Mouse (Mus musculus): ENCODE data around the gene C530008M17Rik.

The C530008M17Rik gene

DNA sequence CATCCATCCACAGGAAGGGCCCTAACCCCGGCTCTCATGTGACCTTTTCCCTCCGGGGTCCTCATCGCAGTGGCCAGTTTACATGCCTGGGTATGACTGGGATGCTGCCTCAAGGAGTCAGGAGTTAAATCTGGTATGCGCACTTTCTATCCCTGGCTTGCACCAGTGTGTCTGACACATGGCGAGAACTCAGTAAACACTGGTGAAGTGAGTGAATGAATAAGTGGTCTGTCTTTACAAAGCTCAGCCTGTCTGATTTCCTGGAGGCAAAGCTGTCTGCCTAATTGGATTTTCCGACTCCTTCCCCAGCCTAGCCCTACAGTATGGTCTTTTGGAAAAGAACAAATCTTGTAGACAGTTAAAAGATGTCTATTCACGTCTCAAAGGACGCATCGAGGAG, 45.8 kb downstream of the C530008M17Rik start:
- DNase-seq (ENCODE audit: low read depth, low spot score), result no peak

DNA sequence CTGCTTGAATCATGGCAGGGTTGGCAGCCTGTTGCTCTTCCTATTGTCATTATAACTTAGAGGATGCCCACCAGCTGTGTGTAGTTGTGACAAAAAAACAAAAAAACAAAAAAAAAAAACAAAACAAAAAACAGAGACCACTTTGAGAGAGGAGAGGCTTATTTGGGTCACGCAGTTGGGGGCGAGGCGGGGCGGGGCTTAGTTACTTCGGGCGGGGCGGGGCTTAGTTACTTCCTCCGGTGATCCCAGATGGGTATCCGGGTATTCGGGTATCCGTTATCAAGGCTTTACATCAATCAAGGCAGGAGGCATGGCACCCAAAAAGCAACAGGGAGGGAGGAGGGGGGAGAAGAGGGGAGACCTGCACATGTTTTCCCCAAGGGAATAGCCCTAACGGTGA, 46.3 kb downstream of the C530008M17Rik start:
- peak; percentile 31 for DNase-seq (ENCODE audit: low read depth, low spot score)

- DNase-seq (ENCODE audit: low read depth, low spot score), result no peak
Measured at GRCm38 (mm10) chr5:76705307-76706173, 49.2 kb downstream of the C530008M17Rik start.

DNA sequence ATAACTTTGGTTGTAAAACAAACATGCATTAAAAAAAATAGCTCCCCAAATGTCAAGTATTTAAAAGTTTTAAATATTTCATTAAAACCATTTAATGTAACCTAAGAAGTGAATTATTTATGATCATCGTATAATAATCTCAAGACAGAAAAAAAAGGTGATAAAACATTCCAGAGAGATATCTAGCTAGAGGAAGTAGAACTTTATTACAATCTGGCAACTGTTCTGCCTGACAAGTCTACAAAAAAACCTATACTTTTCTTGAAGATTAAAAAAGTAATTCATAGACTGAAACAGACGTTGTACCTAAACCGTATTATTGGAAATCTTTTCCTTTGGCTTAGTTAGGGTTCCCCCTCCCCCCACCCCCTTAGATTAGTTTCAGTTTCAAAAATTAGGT, 50.8 kb downstream of the C530008M17Rik start:
- no peak for DNase-seq (ENCODE audit: low read depth, low spot score)

DNA sequence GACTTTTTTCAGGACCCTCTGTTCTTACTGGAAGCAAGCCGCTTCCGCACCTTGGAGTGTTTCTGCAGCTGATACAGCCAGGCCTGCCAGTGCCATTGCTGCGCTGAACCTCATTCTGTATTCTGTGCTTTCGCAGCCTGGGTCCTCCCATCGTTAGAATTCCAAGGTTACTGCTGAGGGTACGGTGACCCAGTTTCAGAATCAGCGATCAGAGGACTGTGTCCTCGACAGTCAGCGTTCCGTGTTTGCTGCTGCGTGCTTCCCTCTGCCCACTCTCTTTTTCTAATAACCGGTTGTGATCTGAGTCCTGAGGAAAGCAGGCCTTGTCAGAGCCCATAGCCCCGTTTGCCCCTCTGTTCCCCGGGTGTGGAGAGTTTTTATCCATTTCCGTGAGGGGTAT, 51.7 kb downstream of the C530008M17Rik start:
- no peak for DNase-seq (ENCODE audit: low read depth, low spot score)

DNA sequence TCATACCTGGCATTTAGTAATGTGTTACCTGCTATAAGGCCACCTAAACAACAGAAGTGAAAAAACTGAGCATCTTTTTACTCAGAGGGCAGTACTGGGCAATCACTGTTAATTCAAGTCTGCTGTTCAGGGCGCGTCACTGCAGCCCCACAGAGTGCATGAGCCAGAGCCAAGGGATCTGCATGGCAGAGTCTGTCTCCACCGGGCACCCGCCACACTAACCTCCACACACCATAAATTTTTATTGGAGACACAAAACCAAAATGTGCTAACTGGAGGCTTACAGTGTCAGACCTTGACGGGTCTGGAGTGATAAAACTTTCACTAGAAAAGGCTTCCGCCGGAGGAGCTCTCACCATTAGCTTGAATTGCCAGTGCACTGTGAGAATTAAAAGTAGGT, 57.4 kb downstream of the C530008M17Rik start:
- no peak for DNase-seq (ENCODE audit: low read depth, low spot score)

- DNase-seq (ENCODE audit: low read depth, low spot score), result no peak
Measured at GRCm38 (mm10) chr5:76719954-76720353, 63.6 kb downstream of the C530008M17Rik start.

DNA sequence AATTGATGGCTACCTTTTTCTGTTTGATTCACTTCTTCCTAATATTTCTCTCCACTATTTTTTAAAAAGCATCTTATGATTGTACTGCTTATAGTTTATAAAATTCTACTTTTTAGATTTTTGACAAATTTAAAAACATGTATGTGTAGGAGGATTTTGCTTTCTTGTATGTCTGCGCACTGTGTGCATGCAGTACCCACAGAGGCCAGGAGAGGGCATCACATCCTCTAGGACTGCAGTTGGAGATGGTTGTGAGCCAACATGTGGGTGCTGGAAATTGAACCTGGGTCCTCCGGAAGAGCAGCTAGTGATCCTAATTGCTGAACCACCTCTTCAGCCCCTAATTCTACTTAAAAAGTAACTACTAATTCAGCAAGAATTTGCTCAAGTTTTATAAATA, 68.6 kb downstream of the C530008M17Rik start:
- DNase-seq (ENCODE audit: low read depth, low spot score), result peak; percentile 34

GRCm38 (mm10) chr5:76726518-76727103, 70.3 kb downstream of the C530008M17Rik start:
- no peak for DNase-seq (ENCODE audit: low read depth, low spot score)

GRCm38 (mm10) chr5:76733055-76733641, 76.8 kb downstream of the C530008M17Rik start:
- no peak for DNase-seq (ENCODE audit: low read depth, low spot score)

- DNase-seq (ENCODE audit: low read depth, low spot score), result no peak
Measured at GRCm38 (mm10) chr5:76741463-76741862, 85.2 kb downstream of the C530008M17Rik start.

DNA sequence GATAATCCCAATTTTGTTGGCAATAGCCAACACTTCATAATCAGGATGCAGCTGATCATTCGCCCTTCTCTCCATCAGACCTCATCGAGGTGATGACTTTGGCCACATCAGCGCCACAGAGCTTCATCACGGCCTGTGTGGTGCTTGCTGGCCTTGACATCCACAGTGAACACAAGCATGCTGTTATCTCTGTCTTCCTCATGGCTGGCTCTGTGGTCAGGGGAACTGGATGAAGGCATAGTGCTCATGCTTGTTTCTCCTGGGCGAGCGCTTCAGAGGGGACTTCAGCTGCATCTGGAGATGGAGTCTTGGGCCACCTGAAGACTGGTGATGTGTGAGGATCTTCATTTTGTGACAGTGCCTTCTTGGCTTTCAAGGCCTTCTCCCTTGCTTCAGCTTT, 85.8 kb downstream of the C530008M17Rik start:
- no peak for DNase-seq (ENCODE audit: low read depth, low spot score)

DNA sequence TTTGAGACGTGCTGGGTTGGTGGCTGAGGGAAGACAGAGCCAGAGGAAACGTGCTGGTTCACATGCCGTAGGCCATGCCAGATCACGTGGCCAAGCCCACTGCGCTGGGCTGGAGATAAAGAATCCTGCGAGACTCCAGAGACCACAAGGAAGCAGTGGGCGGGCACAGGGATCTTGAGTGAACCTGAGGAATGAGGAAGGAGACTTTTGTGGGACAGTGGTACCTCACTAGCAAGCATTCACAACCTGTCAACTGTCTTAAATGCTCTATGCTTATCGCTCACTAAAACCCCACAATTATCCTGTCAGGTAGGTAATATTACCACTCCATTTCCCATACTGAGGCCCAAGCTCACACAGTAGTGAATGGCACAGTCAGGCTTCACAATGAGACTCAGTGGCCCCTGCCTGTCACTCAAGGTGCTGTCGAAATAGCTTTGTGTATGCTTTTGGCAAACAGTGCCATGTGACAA, 88.5 kb downstream of the C530008M17Rik start:
- no peak for DNase-seq (ENCODE audit: low read depth, low spot score)

- DNase-seq (ENCODE audit: low read depth, low spot score), result peak; percentile 67
Measured at GRCm38 (mm10) chr5:76747851-76748250, 91.5 kb downstream of the C530008M17Rik start.

DNA sequence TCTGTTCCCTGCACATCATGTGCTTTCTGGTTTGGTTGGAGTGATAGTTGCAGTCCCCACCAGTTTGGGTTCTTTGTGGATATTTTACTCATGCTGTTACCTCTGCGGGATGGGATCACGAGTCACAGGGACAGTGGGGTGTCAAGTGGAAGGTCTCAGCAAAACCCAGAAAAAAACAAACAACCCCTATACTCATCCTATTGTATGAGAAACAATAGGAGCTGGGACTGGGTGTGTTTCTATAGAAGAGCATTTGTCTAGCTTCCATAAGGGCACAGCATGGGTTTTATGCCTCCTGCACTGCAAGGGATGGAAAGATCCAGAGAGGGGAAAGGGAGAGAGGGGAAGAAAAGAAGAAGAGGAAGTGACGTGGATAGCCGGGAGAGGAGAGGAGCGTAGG, 96.0 kb downstream of the C530008M17Rik start:
- peak; percentile 62 for DNase-seq (ENCODE audit: low read depth, low spot score)

DNA sequence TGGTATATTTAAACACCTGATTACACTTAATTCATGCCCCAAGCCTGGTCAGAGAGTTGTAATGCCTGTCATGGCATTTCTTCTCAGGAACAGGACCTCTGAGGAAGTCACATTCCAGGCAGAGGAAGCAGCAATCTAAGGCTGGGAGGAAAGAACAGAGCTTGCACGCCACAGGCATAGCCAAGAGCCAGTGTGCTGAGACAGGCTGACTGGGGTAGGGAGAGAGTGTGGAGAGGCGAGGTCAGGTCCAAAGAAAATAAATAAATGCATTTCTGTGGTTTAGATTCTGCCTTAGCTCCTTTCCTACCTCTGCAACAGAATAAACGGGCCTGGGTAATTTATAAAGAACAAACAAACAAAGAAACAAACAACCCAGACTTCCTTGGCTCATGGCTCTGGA, 104.0 kb downstream of the C530008M17Rik start:
- DNase-seq (ENCODE audit: low read depth, low spot score), result no peak

- no peak for DNase-seq (ENCODE audit: low read depth, low spot score)
Measured at GRCm38 (mm10) chr5:76762030-76762698, 105.9 kb downstream of the C530008M17Rik start.

- DNase-seq (ENCODE audit: low read depth, low spot score), result no peak
Measured at GRCm38 (mm10) chr5:76763148-76763701, 106.9 kb downstream of the C530008M17Rik start.

- no peak for DNase-seq (ENCODE audit: low read depth, low spot score)
Measured at GRCm38 (mm10) chr5:76763731-76764130, 107.4 kb downstream of the C530008M17Rik start.

DNA sequence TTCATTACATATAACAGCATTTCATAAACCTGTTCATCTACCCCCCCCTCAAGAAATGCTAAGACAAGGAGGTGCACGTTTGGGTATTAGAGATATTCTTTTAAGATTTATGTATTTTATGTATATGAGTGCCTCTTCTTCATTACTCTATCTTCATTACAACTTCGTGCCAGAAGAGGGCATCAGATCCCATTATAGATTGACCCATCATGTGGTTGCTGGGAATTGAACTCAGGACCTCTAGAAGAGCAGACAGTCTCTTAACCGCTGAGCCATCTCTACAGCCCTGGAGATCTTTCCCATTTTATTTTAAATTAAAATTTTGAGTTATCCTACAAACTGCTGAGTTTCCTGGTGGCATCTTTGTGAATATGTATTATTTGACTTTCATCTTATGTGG, 112.7 kb downstream of the C530008M17Rik start:
- peak; percentile 37 for DNase-seq (ENCODE audit: low read depth, low spot score)

DNA sequence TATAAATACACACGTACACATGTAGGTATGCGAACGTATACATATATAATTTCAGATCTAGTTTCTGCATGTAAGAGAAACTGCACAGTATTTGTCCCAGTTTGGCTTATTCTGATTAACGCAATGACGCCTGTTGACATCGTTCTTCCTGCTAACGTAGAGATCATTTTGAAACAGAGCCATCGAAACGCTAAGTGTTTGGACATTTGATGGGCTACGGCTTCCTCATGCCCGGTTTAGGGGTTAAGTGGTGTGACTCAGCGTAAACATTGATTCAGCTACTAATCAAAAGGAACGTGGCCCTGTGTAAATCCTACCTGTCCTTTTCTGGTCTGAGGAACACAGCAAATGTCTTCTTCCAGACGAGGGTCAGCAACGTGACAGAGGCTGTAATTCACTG, 113.3 kb downstream of the C530008M17Rik start:
- DNase-seq (ENCODE audit: low read depth, low spot score), result no peak

DNA sequence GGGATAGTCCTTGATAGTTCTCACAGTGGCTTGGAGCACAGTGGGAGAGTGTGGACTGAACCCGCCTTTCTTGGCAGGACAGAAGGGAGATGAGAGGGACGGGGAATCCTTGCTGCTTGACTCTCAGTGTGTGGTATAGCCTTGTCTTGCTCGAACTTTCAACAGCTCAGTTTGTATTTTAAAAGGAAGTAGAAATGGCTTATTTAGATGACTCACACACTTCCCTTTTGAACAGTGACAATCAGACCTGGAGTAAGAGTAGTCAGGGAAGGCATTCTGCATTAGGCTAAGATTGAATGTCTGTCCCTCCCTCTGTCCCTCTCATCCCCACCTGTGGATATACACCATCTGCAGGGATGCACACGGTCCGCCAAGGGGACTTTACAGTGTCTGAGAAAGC, 115.1 kb downstream of the C530008M17Rik start:
- no peak for DNase-seq (ENCODE audit: low read depth, low spot score)
